Mouse (Mus musculus): ENCODE measurements around the gene U2surp. TPM values are rescaled to one million over a fixed set of nuclear protein-coding genes. Genes with fewer than 3 reads are reported as not detected.

U2surp gene
- polyA plus RNA-seq, 1 experiment from 2014 or later = 135 TPM

Other genes with a start within 250 kb of the U2surp start
- gene Chst2, start 105.3 kb downstream of the U2surp start, polyA plus RNA-seq (2015; fragmentation: Nextera tagmentation; extraction: Ambion mirVana) = 10.0 and 10.1 TPM in 2 replicates
- 0.03 and 0.09 TPM in 2 replicates for gene Paqr9, start 47.7 kb upstream of the U2surp start, polyA plus RNA-seq (2015; fragmentation: Nextera tagmentation; extraction: Ambion mirVana)
- gene Pcolce2, start 125.6 kb upstream of the U2surp start, polyA plus RNA-seq (2015; fragmentation: Nextera tagmentation; extraction: Ambion mirVana) = 8.7 and 9.3 TPM in 2 replicates
- gene Trpc1, start 238.4 kb upstream of the U2surp start, polyA plus RNA-seq (2015; fragmentation: Nextera tagmentation; extraction: Ambion mirVana) = 4.0 and 4.6 TPM in 2 replicates